Mouse (Mus musculus) forebrain, embryonic 13.5 days (tissue): Measurements from ENCODE around the gene Sf3a1. TPM values are rescaled to one million over a fixed set of nuclear protein-coding genes. Genes with fewer than 3 reads are reported as not detected.

Experiments used
- ATAC-seq: fragments of 200-750 bp; cut with Nextera tagmentation; 2 replicates; pipeline ENCODE4 v1.8.0; 2017
- H3K27ac ChIP-seq: fragments of 300-500 bp; sonication (generic); 2 replicates; pipeline ENCODE4 v1.5.1; 2015; ENCODE audit warnings: inconsistent platforms, mild to moderate bottlenecking, moderate library complexity
- H3K27me3 ChIP-seq: fragments of 300-500 bp; sonication (generic); 2 replicates; pipeline ENCODE4 v1.6.1; 2015; ENCODE audit warnings: mild to moderate bottlenecking, inconsistent platforms
- H3K36me3 ChIP-seq: fragments of 300-500 bp; sonication (generic); 2 replicates; pipeline ENCODE4 v1.6.1; 2015; ENCODE audit warnings: mild to moderate bottlenecking, inconsistent platforms; ENCODE audit not compliant: poor library complexity, severe bottlenecking
- H3K4me1 ChIP-seq: fragments of 300-500 bp; sonication (generic); 2 replicates; pipeline ENCODE4 v1.6.1; 2015; ENCODE audit warnings: inconsistent platforms
- H3K4me2 ChIP-seq: fragments of 300-500 bp; sonication (generic); 2 replicates; pipeline ENCODE4 v1.6.1; 2015; ENCODE audit warnings: inconsistent platforms, mild to moderate bottlenecking, moderate library complexity
- H3K4me3 ChIP-seq: fragments of 300-500 bp; sonication (generic); 2 replicates; pipeline ENCODE4 v1.5.1; 2015; ENCODE audit warnings: mild to moderate bottlenecking, inconsistent platforms
- H3K9ac ChIP-seq: fragments of 300-500 bp; sonication (generic); 2 replicates; pipeline ENCODE4 v1.6.1; 2015; ENCODE audit warnings: mild to moderate bottlenecking, inconsistent platforms
- H3K9me3 ChIP-seq: fragments of 300-500 bp; sonication (generic); replicated peaks from 2 replicates; pipeline ENCODE4 v1.6.1; 2016; ENCODE audit warnings: inconsistent platforms
- WGBS: fragments of 180-500 bp; shearing (Covaris S2); methylation state at CpG from one replicate; pipeline ENCODE4 v1.1.7; 2015; 5-methylcytosine and 5-hydroxymethylcytosine counted together
- polyA plus RNA-seq: library from polyadenylated mRNA; unstranded; fragments of >200 nt; fragmentation: Nextera tagmentation; extraction: Ambion mirVana; gene quantifications from 2 replicates; pipeline ENCODE4 v1.2.1, GENCODE M21; 2015

Sf3a1 gene
- polyA plus RNA-seq, 1 experiment from 2014 or later, result 61.2 TPM

GRCm38 (mm10) chr11:4210786-4211185 lies 50.6 kb downstream of the Sf3a1 start:
- Histone ChIP-seq H3K4me1 (no peaks in the 10 kb centered on the region), H3K9me3 (no peaks in the 10 kb centered on the region), H3K4me3 (no peak overlapping the region), H3K36me3 (peaks cover 84% of the 10 kb centered on the region), H3K27ac (no peak overlapping the region), H3K9ac (no peak overlapping the region), H3K27me3 (no peaks in the 10 kb centered on the region), H3K4me2 (no peak overlapping the region)
- no peak for ATAC-seq
- 96% methylated on average over 1 of the region's 1 CpGs for WGBS

- H3K36me3 ChIP-seq, result peaks cover 70% of the 10 kb centered on the region
- 0 out of 2 replicates have a peak, but pooled peaks cover 3% of the 10 kb centered on the region for H3K9me3 ChIP-seq
- peaks cover 4% of the 10 kb centered on the region for H3K4me1 ChIP-seq
- peaks cover 9% of the 10 kb centered on the region for H3K27me3 ChIP-seq
- ATAC-seq, result no peak
- H3K27ac ChIP-seq, result no peak overlapping the region
- no peak overlapping the region for H3K4me3 ChIP-seq
- no peak overlapping the region for H3K4me2 ChIP-seq
- H3K9ac ChIP-seq, result no peak overlapping the region
- WGBS, result 96% methylated on average over 10 of the region's 10 CpGs
These were observed 53.0 kb downstream of the Sf3a1 start for GRCm38 (mm10) chr11:4213107-4213506.

- H3K4me2 ChIP-seq, result no peak overlapping the region
- H3K27ac ChIP-seq, result no peak overlapping the region
- H3K9me3 ChIP-seq, result 0 out of 2 replicates have a peak, but pooled peaks cover 3% of the 10 kb centered on the region
- WGBS, result 92% methylated on average over 14 of the region's 14 CpGs
- H3K4me3 ChIP-seq, result no peak overlapping the region
- ATAC-seq, result no peak
- peaks cover 63% of the 10 kb centered on the region for H3K36me3 ChIP-seq
- peaks cover 11% of the 10 kb centered on the region for H3K4me1 ChIP-seq
- no peak overlapping the region for H3K9ac ChIP-seq
- peaks cover 21% of the 10 kb centered on the region for H3K27me3 ChIP-seq
These were observed 54.4 kb downstream of the Sf3a1 start for GRCm38 (mm10) chr11:4214572-4214971.

- Histone ChIP-seq H3K4me2 (no peak overlapping the region), H3K27me3 (peaks cover 25% of the 10 kb centered on the region), H3K27ac (no peak overlapping the region), H3K9ac (no peak overlapping the region), H3K9me3 (0 out of 2 replicates have a peak, but pooled peaks cover 3% of the 10 kb centered on the region), H3K4me1 (peaks cover 11% of the 10 kb centered on the region), H3K36me3 (peaks cover 58% of the 10 kb centered on the region), H3K4me3 (no peak overlapping the region)
- 90% methylated on average over 10 of the region's 10 CpGs for WGBS
- ATAC-seq, result no peak
These were observed 54.9 kb downstream of the Sf3a1 start for GRCm38 (mm10) chr11:4215061-4215460.

- WGBS, result 85% methylated on average over 9 of the region's 9 CpGs
- Histone ChIP-seq H3K9ac (no peak overlapping the region), H3K27ac (no peak overlapping the region), H3K27me3 (peaks cover 28% of the 10 kb centered on the region), H3K36me3 (peaks cover 45% of the 10 kb centered on the region), H3K4me2 (no peak overlapping the region), H3K9me3 (0 out of 2 replicates have a peak, but pooled peaks cover 3% of the 10 kb centered on the region), H3K4me1 (peaks cover 11% of the 10 kb centered on the region), H3K4me3 (no peak overlapping the region)
- no peak for ATAC-seq
These were observed 56.3 kb downstream of the Sf3a1 start for GRCm38 (mm10) chr11:4216248-4217000.

- 2% methylated on average over 56 of the region's 56 CpGs for WGBS
These were observed 57.9 kb downstream of the Sf3a1 start, which contains the start of gene Castor1 for GRCm38 (mm10) chr11:4217914-4218629. Gene Castor1 (plus strand): TSS chr11:4218225.

GRCm38 (mm10) chr11:4218637-4219036 lies 58.5 kb downstream of the Sf3a1 start:
- peaks cover 28% of the 10 kb centered on the region for H3K27me3 ChIP-seq
- H3K4me2 ChIP-seq, result peak overlapping the region; percentile 86
- H3K4me1 ChIP-seq, result peaks cover 11% of the 10 kb centered on the region
- H3K9ac ChIP-seq, result peak overlapping the region; percentile 65; the same call in 1 of the 2 replicates
- 3% methylated on average over 6 of the region's 6 CpGs for WGBS
- H3K27ac ChIP-seq, result no peak overlapping the region
- H3K36me3 ChIP-seq, result peaks cover 24% of the 10 kb centered on the region
- ATAC-seq, result no peak
- H3K4me3 ChIP-seq, result peak overlapping the region; percentile 43
- H3K9me3 ChIP-seq, result 0 out of 2 replicates have a peak, but pooled peaks cover 3% of the 10 kb centered on the region

More at GRCm38 (mm10) chr11:4217914-4218629, 57.9 kb downstream of the Sf3a1 start, which contains the start of gene Castor1:
- H3K36me3 ChIP-seq, result peaks cover 29% of the 10 kb centered on the region
- H3K27me3 ChIP-seq, result peaks cover 28% of the 10 kb centered on the region
- ATAC-seq, result peak; percentile 87
- H3K4me3 ChIP-seq, result peak within 1 kb of the TSS; percentile 43
- H3K27ac ChIP-seq, result no peak within 1 kb of the TSS
- H3K4me2 ChIP-seq, result peak within 1 kb of the TSS; percentile 86
- H3K4me1 ChIP-seq, result peaks cover 11% of the 10 kb centered on the region
- 0 out of 2 replicates have a peak, but pooled peaks cover 3% of the 10 kb centered on the region for H3K9me3 ChIP-seq
- peak within 1 kb of the TSS; percentile 65 for H3K9ac ChIP-seq

- H3K27me3 ChIP-seq, result peaks cover 28% of the 10 kb centered on the region
- H3K36me3 ChIP-seq, result peaks cover 17% of the 10 kb centered on the region
- no peak overlapping the region for H3K4me3 ChIP-seq
- ATAC-seq, result no peak
- no peak overlapping the region for H3K27ac ChIP-seq
- H3K9ac ChIP-seq, result no peak overlapping the region
- H3K4me1 ChIP-seq, result peaks cover 11% of the 10 kb centered on the region
- 21% methylated on average over 2 of the region's 2 CpGs for WGBS
- no peak overlapping the region for H3K4me2 ChIP-seq
- H3K9me3 ChIP-seq, result 0 out of 2 replicates have a peak, but pooled peaks cover 3% of the 10 kb centered on the region
These were observed 59.2 kb downstream of the Sf3a1 start for GRCm38 (mm10) chr11:4219317-4219751.

- H3K4me2 ChIP-seq, result no peak overlapping the region
- peaks cover 11% of the 10 kb centered on the region for H3K36me3 ChIP-seq
- peaks cover 28% of the 10 kb centered on the region for H3K27me3 ChIP-seq
- WGBS, result 67% methylated on average over 9 of the region's 9 CpGs
- H3K27ac ChIP-seq, result no peak overlapping the region
- no peak overlapping the region for H3K9ac ChIP-seq
- 0 out of 2 replicates have a peak, but pooled peaks cover 3% of the 10 kb centered on the region for H3K9me3 ChIP-seq
- peaks cover 11% of the 10 kb centered on the region for H3K4me1 ChIP-seq
- H3K4me3 ChIP-seq, result no peak overlapping the region
- ATAC-seq, result no peak
These were observed 59.8 kb downstream of the Sf3a1 start for GRCm38 (mm10) chr11:4219908-4220307.

- Histone ChIP-seq H3K27ac (no peak overlapping the region), H3K4me3 (no peak overlapping the region), H3K36me3 (peaks cover 3% of the 10 kb centered on the region; the same call in 1 of the 2 replicates), H3K4me1 (peaks cover 11% of the 10 kb centered on the region), H3K4me2 (no peak overlapping the region), H3K9ac (no peak overlapping the region), H3K27me3 (peaks cover 28% of the 10 kb centered on the region), H3K9me3 (0 out of 2 replicates have a peak, but pooled peaks cover 3% of the 10 kb centered on the region)
- no peak for ATAC-seq
- WGBS, result 45% methylated on average over 28 of the region's 28 CpGs
These were observed 60.6 kb downstream of the Sf3a1 start for GRCm38 (mm10) chr11:4220443-4221400.
